In the genomic region with DNA sequence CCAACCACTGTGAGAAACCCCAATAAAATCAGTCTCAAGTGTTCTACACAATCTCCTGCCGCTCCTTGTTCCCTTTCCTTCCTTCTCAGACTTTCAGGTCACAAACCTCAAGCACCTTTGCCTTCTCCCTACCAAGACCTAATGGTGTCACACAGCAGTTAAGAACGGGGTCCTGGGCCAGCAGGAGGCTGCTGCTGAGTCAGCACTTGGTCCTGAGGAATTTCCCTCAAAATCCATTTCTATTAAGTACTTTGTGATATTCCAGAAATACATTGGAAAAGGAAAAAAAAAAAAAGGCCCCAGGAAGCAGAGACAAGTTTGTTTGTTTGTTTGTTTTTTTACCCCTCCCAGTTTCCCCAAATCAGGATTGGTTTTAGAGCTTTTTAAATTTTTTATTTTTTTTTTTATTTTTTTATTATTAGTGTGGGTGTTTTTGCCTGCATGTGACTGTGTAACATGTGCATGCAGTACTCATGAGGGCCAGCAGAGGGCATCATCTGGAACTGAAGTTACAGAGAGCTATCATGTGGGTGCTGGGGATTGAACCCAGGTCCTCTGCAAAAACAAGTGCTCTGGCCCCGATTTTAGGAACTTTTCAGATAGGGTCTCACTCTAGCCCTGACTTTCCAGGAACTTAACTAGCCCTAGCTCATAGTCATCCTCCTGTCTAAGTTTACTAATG, we compare ENCODE assay signal across 9 mouse cellular contexts. TPM values are rescaled to one million over a fixed set of nuclear protein-coding genes. Genes with fewer than 3 reads are reported as not detected.
DNase-seq lines count a peak whose midpoint lies in the region; ATAC-seq and TF ChIP-seq lines count a peak whose summit lies in the region.
"Had no signal": no experiment of that assay in that cellular context is flagged by ENCODE, and none has a peak within 500 bp of the region (broad histone marks: within the 10 kb centered on the region; RNA-seq: fewer than 3 reads in every experiment).

No protein-coding gene starts in this region.

- 95% methylated on average over 3 of the region's 3 CpGs for WGBS in forebrain, embryonic 14.5 days

- no peak overlapping the region for H3K27ac ChIP-seq in left cerebral cortex, adult 2 months
- H3K27ac ChIP-seq in ES-E14 (ENCODE audit: insufficient read depth, low read depth, low read length, poor library complexity, severe bottlenecking): no peak overlapping the region
- H3K27ac ChIP-seq in forebrain, embryonic 14.5 days (ENCODE audit: low read depth, low read length): no peak overlapping the region
- H3K27ac ChIP-seq: liver, embryonic 15.5 days had no signal

- intact Hi-C loops in left cerebral cortex, adult 2 months (cut with DNase I): loop anchor here (5.0 kb wide), 1 partner anchor 70 kb away; no protein-coding TSS in a partner anchor
- intact Hi-C loops in left cerebral cortex, postnatal 36 days (cut with DNase I): no loop called here

- in situ Hi-C loops in ES-E14 (cut with MboI; ENCODE audit: low sequenced_read_pairs in 2 of 2, unreplicated experiment in 2 of 2): no loop called here

- no peak overlapping the region for H3K4me3 ChIP-seq in left cerebral cortex, adult 2 months
- H3K4me3 ChIP-seq in ES-E14 (ENCODE audit: insufficient read depth in 1 of 2, low read depth in 1 of 2, low read length in 2 of 2, poor library complexity in 1 of 2, severe bottlenecking in 1 of 2): no peak overlapping the region
- H3K4me3 ChIP-seq in forebrain, embryonic 14.5 days (ENCODE audit: low read depth, low read length): no peak overlapping the region
- H3K4me3 ChIP-seq: liver, embryonic 15.5 days had no signal

- peak; percentile 58 for TF ChIP-seq CTCF in left cerebral cortex, adult 2 months (IDR thresholded peaks at IDR 0.05)

- no peak for DNase-seq in left cerebral cortex, adult 2 months (ENCODE audit: extremely low spot score in 1 of 2, low spot score in 2 of 2)
- no peak for DNase-seq in left cerebral cortex, postnatal 36 days (ENCODE audit: low spot score in 2 of 2)
- DNase-seq in CD4-positive helper T cell, adult 2 months (ENCODE audit: low read depth, low spot score): peak; percentile 48
- peak; percentile 55 for DNase-seq in ES-E14 (ENCODE audit: low read depth, low spot score)
- peak; percentile 48 for DNase-seq in lung, postnatal 36 days
- DNase-seq in Muller cell, postnatal 12 days (ENCODE audit: inconsistent ontology term): no peak
- DNase-seq in forebrain, embryonic 14.5 days (ENCODE audit: low spot score): no peak

- no peaks in the 10 kb centered on the region for H3K9me3 ChIP-seq in ES-E14 (ENCODE audit: control insufficient read depth, insufficient read depth, low read depth, low read length)
- H3K9me3 ChIP-seq in forebrain, embryonic 14.5 days (replicated peaks; ENCODE audit: control insufficient read depth, low read length): no peaks in the 10 kb centered on the region
- H3K9me3 ChIP-seq: liver, embryonic 15.5 days had no signal

- ATAC-seq in forebrain, embryonic 14.5 days: no peak

- H3K36me3 ChIP-seq in ES-E14 (ENCODE audit: control insufficient read depth, insufficient read depth, low read length, poor library complexity, severe bottlenecking): peaks cover 3% of the 10 kb centered on the region
- peaks cover 42% of the 10 kb centered on the region for H3K36me3 ChIP-seq in forebrain, embryonic 14.5 days (ENCODE audit: control insufficient read depth, insufficient read depth, low read length)

- no peak overlapping the region for H3K4me2 ChIP-seq in forebrain, embryonic 14.5 days (ENCODE audit: low read length)
- H3K4me2 ChIP-seq: liver, embryonic 15.5 days had no signal

- H3K4me1 ChIP-seq in ES-E14 (ENCODE audit: control insufficient read depth in 2 of 2, insufficient read depth in 2 of 2, low read length in 2 of 2, poor library complexity in 1 of 2): peaks cover 0 to 14% of the 10 kb centered on the region in 2 experiments; a peak in 2 of 4 replicates
- H3K4me1 ChIP-seq in forebrain, embryonic 14.5 days (ENCODE audit: control insufficient read depth, insufficient read depth, low read length): no peaks in the 10 kb centered on the region

- peak overlapping the region; percentile 41; the same call in 1 of the 2 replicates for H3K9ac ChIP-seq in ES-E14 (ENCODE audit: insufficient read depth, low read depth, low read length, poor library complexity, severe bottlenecking)
- H3K9ac ChIP-seq in forebrain, embryonic 14.5 days (ENCODE audit: low read length): no peak overlapping the region
- H3K9ac ChIP-seq: liver, embryonic 15.5 days had no signal

- no peaks in the 10 kb centered on the region for H3K27me3 ChIP-seq in forebrain, embryonic 14.5 days (replicated peaks; ENCODE audit: control insufficient read depth, insufficient read depth, low read length)
- H3K27me3 ChIP-seq: liver, embryonic 15.5 days had no signal

TF ChIP-seq in ES-E14, 5 proteins besides CTCF, POLR2A, EP300 and RAD21:
- TF ChIP-seq MAFK (IDR thresholded peaks at IDR 0.05; ENCODE audit: insufficient read depth, low read depth, low read length): peak; percentile 81
- no peak for TF ChIP-seq ZC3H11A (IDR thresholded peaks at IDR 0.05; ENCODE audit: borderline replicate concordance, low read depth, low read length)
- TF ChIP-seq ZNF384 (IDR thresholded peaks at IDR 0.05; ENCODE audit: low read depth, low read length): peak; percentile 82

RNA-seq across cellular contexts. Expression of a gene that starts 15.5 kb away (rescaled TPM):
- total RNA-seq in left cerebral cortex, adult 2 months (2021): not detected
- not detected for total RNA-seq in left cerebral cortex, postnatal 36 days (2021)
- total RNA-seq in ES-E14 (2012; rRNA removed): not detected in 2 replicates
- not detected in 2 replicates for polyA plus RNA-seq in forebrain, embryonic 14.5 days (2014; fragmentation: Nextera tagmentation; extraction: Ambion mirVana)
- total RNA-seq: heart, adult 8-10 months had no signal

RNA-seq across cellular contexts. Expression of a gene that starts 32.2 kb away (rescaled TPM):
- 10 to 100 TPM; 22.0 to 22.3 TPM for total RNA-seq in left cerebral cortex, adult 2 months (2021)
- total RNA-seq in left cerebral cortex, postnatal 36 days (2021): 10 to 100 TPM; 24.2 to 24.7 TPM
- total RNA-seq in ES-E14 (2012; rRNA removed): 2.1 and 2.3 TPM in 2 replicates
- 10.5 and 12.5 TPM in 2 replicates for polyA plus RNA-seq in forebrain, embryonic 14.5 days (2014; fragmentation: Nextera tagmentation; extraction: Ambion mirVana)

RNA-seq across cellular contexts. Expression of a gene that starts 49.8 kb away (rescaled TPM):
- total RNA-seq in left cerebral cortex, adult 2 months (2021): 10 to 100 TPM; 26.5 to 27.4 TPM
- total RNA-seq in left cerebral cortex, postnatal 36 days (2021): 10 to 100 TPM; 24.4 to 25.7 TPM
- 10.2 and 11.0 TPM in 2 replicates for total RNA-seq in ES-E14 (2012; rRNA removed)
- 19.8 and 22.6 TPM in 2 replicates for polyA plus RNA-seq in forebrain, embryonic 14.5 days (2014; fragmentation: Nextera tagmentation; extraction: Ambion mirVana)

RNA-seq across cellular contexts. Expression of a gene that starts 58.6 kb away (rescaled TPM):
- 10 to 100 TPM; 36.8 to 42.6 TPM for total RNA-seq in left cerebral cortex, adult 2 months (2021)
- total RNA-seq in left cerebral cortex, postnatal 36 days (2021): 10 to 100 TPM; 34.2 to 38.3 TPM
- total RNA-seq in ES-E14 (2012; rRNA removed): 38.8 and 40.2 TPM in 2 replicates
- 23.6 and 25.5 TPM in 2 replicates for polyA plus RNA-seq in forebrain, embryonic 14.5 days (2014; fragmentation: Nextera tagmentation; extraction: Ambion mirVana)

Comparison
In these comparisons a context has a peak if more than half of its experiments do, and no peak if none do; other contexts are left out.
1. DNase-seq: peak in CD4-positive helper T cell, adult 2 months (single experiment), ES-E14 (single experiment) and lung, postnatal 36 days (single experiment); none in left cerebral cortex, adult 2 months (0 of 2), left cerebral cortex, postnatal 36 days (0 of 2), Muller cell, postnatal 12 days (single experiment) and forebrain, embryonic 14.5 days (single experiment).